Mouse (Mus musculus) frontal cortex, postnatal 10 days (tissue): ENCODE data around the gene Lipm.

Experiments
- DNase-seq, 2 experiments: peaks; one replicate each; pipeline ENCODE4 v3.0.0; 2022; ENCODE audit warnings: low spot score in 2 of 2, mixed read lengths in 1 of 2

The Lipm gene

DNA sequence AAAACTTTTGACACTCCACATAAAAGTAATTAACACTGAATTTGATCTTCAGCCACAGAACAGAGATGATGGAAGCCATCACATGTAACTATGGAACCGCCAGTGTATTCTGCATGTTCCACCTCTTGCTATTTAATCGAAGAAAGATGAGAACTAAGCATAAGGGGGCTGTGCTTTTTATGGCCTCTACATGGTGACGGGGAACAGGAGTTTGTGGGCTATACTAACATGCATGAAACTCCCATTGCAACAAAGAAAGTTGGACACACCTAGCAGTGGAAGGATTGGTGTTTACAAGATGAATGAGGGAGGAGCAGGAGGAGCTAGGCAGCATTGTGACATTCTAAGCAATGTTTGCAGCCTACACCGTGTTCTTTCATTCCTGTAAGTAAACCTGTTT lies at the start of gene Lipm:
Gene Lipm, plus strand, starts transcription at position 301 of the 400 bp plus-strand sequence.
- DNase-seq: no peak

DNA sequence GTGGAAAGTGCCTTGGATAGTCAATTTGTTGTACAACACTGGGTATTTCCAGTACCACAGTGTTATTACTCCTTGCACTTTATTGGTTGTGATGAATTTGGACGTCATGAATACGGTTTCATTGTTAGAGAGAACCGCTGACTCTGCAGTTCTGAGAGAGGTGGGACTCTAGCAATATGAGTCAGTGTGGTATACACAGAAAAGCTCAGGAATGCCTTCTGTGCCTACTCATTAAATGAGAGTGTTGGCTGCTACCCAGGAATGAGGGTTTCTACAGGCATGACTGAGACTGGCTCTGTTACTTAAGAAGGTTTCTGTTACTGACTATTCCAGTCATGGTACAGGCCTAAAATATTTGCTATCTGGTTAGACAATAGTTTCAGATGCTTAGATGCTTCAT lies 49.2 kb upstream of the Lipm start:
- no peak for DNase-seq

DNA sequence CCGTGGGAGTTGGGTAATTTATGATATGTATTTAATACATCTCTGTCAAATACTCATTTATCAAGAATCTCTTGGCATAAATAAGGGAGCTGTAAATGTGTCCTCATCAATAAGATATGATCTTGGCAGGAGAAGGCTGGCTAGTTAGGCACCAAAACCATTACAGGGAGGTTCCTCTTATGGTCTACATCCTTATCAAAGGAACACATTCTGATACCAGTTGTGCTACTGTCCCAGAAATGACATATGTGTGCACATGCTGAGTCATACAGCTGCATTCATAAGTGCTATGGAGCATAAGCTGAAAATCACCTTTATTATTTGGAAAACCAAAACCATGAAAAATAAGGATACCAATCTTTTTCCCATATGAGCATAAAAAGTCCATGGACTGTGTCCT lies 37.2 kb upstream of the Lipm start:
- no peak for DNase-seq

DNA sequence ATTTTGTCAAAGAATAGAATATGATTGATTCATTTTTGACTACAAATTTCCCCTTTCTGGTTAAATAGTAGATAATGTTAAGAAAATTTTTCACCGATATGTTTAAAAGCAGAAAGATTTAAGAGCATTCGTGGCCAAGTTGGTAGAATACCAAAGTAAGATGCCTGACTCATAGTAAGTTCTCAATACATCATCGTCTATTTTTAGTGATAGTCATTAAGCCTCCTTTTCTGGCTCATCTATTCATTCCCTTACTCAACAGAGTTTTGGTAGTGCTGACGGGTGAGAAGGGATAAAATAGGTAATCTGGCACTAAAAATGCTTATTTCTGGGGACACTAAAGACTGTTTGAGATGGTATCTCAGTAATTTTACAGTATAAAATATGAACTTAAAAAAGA lies 36.7 kb upstream of the Lipm start:
- DNase-seq: no peak

DNA sequence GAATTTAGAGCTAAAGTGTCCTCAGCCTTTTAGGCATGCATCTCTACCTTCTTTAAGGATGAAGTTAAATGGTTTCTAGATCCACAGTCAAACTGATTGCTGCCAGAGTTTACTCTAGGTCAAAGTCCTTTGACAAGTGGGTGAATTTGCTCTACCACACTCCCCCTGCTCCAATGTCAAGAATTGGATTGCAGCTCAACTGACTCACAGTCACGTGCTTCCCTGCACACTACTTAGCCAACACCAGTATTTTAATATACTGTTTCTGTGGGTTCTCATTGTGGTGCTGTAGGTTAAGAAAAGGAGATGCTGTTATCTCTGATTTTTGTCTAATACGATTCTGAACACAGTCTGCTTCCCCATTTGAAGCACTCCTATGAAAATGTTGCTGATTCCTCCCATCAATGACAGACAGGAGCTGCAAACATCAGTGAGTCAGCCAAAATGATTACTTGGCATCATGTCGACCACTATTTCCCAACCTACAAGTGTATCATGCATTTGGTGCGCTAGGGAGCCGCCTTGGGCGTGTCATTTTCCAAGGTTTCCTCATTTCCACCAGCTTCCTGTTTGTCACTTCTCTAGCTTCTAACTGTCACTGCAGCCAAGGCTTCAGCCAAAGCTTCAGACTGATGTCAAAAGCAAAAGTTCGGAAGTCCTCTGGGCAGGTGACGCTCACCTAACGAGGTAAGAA lies 33.8 kb upstream of the Lipm start, which contains the start of gene Lipn:
Gene Lipn, plus strand, starts transcription at position 580 of the 694 bp plus-strand sequence.
- no peak for DNase-seq

DNA sequence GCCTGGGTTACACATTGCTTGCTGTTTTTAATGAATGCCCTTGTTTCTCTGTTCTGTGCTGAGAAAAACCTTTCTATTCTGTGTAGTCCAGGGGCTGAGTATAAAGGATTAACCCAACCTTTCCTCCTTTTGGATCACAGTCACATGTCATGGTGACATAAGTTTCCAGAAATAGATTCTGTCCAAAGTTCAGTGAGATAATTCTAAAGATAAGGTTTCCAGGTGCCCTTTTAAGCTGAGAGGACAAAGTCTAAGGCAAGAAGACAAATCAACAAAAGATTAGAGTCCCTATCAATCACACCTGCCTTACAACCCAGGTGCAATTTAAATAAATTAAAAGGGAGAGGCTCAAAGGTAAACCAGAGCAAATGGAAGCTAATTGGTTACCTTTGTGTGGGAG lies 26.5 kb upstream of the Lipm start:
- DNase-seq: no peak

DNA sequence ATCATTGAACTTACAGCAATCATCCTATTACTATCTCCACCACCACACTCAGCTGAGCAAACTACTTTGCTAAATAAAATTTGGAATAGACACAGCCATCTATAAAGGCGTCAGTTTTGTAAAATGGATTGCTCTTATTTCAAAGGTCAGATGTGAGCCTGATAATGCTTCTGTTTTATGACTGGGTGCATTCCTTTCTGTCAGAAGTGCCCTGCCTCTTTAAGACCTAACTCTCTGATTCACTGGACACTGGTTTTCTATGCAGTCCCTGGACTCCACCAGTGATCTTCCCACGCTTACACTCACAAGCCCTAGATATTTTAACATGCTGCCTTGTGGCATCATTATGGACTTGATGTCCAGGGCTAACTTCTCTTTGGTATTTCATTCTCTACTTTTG lies 22.6 kb upstream of the Lipm start:
- DNase-seq: no peak

DNA sequence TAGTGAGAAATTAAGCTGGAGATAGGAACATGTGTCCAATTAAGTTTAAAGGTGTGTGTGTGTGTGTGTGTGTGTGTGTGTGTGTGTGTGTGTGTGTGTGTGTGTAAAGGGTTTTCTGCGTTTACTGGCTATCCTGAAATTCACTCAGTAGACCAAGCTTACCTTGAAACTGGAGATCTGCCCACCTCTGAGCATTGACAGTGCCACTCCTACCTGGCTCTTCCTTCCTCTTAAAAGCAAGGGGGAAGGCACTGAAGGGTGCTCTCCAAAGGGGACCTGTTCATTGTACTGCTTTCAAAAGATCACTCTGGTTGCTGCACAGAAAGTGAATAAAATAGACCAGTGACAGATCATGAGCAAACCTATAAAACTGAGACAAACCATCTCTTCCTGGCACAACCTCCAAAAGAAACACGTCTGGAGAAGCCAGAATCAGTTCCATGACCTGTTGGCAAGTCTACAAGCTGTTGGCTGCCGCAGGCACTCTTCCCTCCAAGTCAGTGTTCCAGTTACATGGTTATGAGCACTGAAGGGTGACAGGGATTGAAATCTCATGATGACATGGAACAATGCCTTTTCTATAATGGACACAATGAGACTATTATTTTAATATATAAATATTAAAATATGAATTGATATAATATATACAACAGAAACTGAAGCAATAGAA lies 11.6 kb upstream of the Lipm start:
- no peak for DNase-seq

DNA sequence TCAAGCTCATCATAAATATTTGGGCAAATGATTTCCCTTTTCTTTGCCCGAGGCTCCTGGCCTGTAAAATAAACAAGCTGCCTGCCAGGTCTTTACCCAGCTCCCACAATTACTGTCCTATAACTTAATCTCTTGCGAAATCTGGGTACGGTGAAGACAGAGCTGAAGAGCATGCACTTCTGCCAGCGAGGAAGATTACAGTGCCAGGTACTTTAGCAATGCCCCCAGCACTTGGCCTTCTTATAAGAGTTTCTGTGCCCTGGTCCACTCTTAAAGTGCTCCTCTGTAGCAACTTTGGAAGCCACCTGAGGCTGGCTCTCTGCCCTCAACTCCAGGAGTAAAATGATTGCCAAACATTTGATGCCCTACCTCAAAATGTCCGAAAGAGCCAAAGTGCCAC lies 5.4 kb upstream of the Lipm start:
- no peak for DNase-seq

DNA sequence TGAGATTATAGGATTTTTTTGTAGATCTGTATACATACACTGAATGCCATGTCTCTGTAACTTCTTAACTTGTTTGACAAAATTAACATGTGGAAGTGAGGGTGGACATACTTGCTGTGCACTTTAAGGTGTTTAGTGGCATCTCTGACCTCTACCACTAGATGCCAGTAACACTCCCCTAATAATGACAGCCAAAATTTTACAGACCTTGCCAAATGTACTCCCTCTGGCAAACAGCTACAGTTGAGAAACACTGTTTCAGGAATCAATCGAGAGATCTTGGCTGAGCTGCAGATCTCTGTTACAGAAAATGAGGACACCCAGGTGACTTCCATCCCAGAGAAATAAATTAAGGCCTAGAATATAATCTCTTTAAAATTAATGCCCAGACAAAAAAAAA lies 4.5 kb upstream of the Lipm start:
- no peak for DNase-seq

DNA sequence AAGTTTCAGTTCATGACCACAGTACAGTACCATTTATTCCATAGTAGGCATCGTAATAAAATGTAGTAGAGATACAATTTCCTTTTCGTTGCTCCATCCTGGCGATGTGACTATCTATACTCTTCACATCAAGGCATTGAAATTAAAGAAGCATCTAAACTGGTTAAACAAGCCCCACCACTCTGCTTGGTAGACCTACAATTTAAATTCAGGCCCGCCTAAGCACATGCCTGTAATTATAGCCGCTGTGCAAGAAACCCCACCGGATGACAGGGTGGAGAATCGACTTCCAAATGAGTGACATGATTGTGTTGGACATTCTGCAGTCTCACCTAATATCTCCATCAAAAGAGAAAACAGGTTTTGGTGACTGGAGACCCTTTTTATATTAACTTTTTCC lies 1.2 kb downstream of the Lipm start:
- DNase-seq: no peak

DNA sequence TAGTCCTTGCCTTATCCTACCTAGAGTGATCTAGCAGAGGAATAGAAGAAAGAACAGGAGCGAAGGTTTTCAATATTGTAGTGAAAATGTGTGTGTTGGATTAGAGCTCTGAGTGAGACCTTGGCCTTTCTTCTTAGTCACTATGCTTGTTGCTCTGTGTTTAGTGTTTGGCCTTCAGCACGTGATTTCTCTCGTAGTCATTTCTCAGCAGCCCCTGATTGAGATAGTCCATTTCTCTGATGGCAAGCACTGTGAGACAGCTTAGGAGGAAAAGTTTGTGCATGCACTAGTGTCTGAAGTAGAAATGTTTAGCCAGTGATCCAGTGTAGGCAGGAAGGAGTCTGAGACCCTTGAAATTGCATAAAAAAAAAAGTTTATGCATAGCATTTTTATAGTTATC lies 4.1 kb downstream of the Lipm start:
- DNase-seq: no peak

DNA sequence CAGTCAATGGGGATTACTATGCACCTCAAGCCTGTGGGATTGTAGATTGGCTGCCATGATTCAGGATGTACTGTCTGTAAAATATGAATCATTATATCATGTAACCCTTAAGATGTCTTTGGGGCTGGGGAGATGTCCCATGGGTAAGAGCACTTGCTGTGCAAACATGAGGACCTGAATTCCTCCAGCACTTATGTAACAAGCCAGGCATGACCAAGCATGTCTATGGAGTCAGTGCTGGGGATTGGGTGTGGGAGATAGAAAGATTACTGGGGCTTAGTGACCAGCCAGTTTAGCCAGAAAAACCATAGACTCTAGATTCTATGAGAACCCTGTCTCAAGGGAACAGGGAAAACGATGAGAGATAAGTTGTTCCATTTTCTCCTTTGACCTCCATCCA lies 18.4 kb downstream of the Lipm start:
- no peak for DNase-seq

DNA sequence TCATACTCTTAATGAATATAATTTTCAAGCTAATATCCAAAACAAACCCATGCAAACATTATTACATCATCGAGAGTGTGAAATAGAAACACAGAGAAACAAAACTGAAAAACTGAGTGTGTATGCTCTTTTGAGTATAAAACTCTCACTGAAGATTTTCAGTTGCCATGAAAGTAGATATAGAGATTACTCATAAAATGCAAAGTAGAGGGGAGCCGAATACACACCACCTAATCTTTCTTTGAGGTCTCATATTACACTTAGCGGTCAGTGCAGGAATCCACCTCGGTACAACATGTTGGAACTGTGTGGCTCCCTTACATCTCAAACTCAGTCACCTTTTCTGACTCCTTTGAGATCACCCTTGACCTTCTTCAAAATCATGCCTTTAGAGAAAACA lies 18.9 kb downstream of the Lipm start:
- DNase-seq: no peak

DNA sequence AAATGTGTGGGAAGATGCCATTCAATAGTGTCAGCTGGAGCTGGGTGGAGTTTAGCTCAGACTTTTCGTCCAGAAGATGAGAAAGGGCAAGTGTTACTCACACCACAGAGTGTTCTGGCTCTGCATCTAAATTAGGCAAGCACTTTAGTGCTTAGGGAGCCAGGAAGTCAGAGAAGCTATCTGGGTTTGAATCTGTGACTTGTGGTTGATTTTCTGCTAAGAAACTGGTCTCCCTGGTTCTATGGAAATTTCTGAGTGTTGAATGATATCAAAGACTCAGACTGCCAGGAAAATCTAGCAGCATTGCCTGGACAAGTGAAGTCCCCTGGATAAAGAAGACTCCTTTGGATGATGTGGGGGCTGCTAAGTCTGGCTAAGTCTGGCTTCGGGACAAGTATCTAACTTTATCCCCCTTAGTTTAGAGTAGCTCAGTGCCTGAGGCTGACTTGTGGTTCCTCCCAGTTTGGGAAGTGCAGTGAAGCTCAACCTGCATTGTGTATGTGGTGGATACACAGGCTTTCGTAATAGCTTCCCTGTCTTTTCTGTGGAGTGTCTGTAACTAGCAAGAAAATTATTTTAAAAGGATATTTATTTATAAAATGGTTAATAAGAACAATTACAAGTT lies 19.5 kb downstream of the Lipm start:
- no peak for DNase-seq

DNA sequence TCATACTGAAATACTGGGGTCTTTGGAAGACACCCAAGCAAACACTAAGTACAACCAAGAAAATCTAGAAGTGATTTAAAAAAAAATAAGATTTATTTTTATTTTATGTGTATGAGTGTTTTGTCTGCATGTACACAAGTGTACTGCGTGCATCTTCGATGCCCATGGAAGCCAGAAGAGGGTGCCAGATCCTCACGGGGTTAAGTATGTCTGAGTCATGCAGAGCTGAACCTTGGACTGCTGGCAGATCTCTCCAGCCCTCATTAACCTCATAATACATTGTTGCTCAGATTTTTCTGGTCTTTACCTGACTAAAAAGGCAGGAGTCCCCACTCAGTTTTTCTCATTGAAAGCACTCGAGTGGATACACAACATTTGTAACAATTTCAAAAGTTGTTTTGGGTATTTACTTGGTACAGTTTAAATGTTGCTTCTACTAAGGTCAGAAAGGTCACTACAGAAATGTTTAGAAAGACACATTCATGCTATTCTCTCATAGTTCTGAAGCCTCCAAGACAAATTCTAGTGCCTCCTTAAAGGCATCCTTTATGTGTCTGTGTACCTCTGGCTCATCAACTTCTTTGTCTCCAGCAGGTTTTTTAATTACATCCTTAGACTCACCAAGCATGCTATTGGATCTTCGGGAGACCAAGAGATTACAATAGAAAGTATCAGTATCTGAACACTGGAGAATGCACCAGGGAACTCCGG lies 38.1 kb downstream of the Lipm start:
- no peak for DNase-seq

DNA sequence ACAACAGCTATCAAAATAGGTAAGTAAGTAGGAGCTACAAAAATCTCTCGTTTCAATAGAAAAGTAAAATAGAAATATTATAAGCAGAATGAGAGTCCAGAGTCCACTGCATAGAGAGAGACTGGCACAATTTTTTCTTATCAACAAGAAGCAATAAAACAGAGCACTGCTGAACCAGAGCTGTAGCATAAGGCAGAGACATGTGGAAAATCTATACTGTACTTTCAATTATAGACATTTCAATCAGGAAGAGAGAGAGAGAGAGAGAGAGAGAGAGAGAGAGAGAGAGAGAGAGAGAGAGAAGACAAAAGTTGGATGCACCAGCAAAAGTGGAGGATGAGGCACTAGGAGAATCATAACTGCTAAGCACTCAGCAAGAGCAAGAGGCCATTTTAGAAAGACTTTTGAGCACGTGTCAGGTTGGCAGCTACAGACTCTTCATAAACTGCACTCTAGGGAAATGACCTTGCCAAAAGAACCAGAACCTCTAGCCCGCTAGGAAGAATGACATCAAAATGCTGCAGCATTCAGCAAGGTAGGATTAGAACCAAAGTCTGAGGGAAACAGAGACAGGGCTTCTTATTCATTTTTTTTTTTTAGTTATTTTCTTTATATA lies 38.8 kb downstream of the Lipm start:
- DNase-seq: no peak

DNA sequence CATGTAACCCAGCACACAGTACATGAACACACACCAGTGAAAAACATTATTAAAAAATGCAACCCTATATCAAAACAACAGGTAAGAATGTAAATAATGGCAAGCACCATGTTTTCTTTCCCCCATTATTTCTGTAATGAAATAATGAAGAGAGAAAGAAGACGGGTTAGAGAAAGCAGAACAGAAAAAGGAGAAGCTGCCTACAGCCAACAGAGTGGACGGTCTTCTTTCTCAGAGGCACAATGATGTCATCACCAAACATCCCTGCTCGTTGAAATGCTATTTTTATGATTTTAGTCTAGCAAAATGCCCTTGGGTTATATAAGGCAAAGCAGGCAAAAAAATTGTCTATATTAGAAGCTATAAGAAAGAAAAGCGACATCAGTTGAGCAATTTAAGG lies 47.7 kb downstream of the Lipm start:
- no peak for DNase-seq

DNA sequence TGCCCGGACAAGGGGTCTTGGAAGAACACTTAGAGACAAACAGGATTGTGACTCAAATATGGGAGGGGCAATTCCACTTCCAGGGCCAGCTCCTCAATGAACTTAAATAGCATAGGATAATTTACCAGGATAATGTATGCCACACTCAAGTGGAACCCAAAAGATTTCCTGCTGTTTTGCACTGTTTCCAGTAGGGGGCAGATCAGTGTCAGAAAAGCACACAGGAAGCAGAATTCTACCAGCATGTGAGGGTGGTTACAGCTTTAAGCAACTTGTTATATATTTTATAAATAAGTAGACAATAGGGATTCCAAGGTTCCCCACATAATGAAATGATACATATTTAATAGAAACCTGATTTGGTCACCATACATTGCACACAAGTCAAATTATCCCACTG lies 51.2 kb downstream of the Lipm start:
- no peak for DNase-seq

DNA sequence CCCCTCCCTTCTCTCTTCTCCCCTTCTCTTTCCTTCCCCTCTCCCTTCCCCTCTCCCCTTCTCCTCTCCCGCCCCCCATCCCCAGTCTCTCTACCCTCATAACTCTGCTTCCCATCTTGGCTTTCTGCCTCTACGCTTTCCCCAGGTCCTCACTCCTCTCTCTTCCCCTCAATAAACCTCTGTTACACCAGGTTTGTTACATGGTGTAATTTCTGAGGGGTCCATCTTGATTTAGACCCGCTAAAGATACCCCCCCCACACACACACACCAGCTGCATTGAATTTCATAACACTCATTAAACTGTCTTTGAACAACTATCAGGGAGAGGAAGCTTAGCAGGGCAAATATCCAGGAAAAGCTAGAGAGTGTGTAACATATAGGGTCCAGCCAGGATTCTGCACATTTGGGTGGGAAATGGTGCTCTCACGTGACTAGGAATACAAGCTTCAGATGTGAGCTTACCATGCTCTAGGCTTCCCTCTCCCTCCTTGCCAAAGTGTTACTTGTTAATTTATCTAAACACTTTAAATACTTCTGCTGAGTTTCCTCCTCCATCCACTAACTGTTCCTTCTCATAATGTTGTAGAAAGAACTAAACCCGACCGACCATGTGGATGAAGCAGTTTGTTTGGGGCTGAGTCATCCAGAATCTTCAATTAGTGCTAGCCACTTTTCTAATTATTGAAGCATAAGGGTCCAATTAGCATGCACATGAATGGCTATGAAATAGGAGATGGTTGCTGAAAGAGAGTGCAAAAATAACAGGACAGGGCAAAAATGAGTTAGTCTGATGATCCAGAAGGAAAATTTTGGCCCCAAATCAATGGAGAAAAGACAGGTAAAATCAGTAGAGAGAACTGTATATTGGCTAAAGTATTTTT lies 52.8 kb downstream of the Lipm start:
- no peak for DNase-seq

DNA sequence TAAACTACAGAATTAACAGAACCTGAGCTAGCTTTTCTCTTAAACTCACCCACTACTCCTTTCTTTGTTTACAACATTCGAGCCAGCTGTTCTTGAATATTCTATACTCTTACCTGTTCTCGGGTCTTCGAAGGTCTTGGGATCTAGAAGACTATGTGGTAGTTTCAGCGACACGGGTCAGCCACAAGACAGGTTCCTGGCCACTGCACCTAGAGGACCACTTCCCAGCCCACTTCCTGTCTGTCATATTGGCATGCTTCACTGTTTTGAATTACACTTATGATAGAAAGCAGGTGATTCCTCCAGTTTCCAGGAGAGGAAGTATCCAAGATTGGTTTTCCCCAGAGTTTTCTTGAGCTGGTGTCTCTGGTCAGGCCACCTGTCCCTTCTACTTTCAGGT lies 62.0 kb downstream of the Lipm start:
- DNase-seq: no peak
